Mouse (Mus musculus) intestine, embryonic 16.5 days (tissue): ENCODE results near the gene Cnr1. TPM values are rescaled to one million over a fixed set of nuclear protein-coding genes. Genes with fewer than 3 reads are reported as not detected.
A peak's percentile ranks its signal among the peaks of the same experiment; 100 is the strongest.

Source experiments
- ATAC-seq: fragments of 200-750 bp; cut with Nextera tagmentation; 2 replicates; pipeline ENCODE4 v1.8.0; 2017; ENCODE audit warnings: moderate TSS enrichment, moderate library complexity
- H3K27ac ChIP-seq: fragments of 300-500 bp; sonication (generic); 2 replicates; pipeline ENCODE4 v1.5.1; 2014; ENCODE audit warnings: mild to moderate bottlenecking, low read length
- H3K27me3 ChIP-seq: fragments of 300-500 bp; sonication (generic); replicated peaks from 2 replicates; pipeline ENCODE4 v1.6.1; 2014; ENCODE audit warnings: low read length, control low read depth, mixed read lengths; ENCODE audit not compliant: control insufficient read depth, insufficient read depth
- H3K36me3 ChIP-seq: fragments of 300-500 bp; sonication (generic); 2 replicates; pipeline ENCODE4 v1.6.1; 2014; ENCODE audit warnings: low read length, control low read depth; ENCODE audit not compliant: control insufficient read depth, insufficient read depth
- H3K4me1 ChIP-seq: fragments of 300-500 bp; sonication (generic); 2 replicates; pipeline ENCODE4 v1.6.1; 2014; ENCODE audit warnings: low read length, control low read depth, mixed read lengths; ENCODE audit not compliant: control insufficient read depth, insufficient read depth
- H3K4me2 ChIP-seq: fragments of 300-500 bp; sonication (generic); 2 replicates; pipeline ENCODE4 v1.6.1; 2014; ENCODE audit warnings: low read depth, low read length, control low read depth
- H3K4me3 ChIP-seq: fragments of 300-500 bp; sonication (generic); 2 replicates; pipeline ENCODE4 v1.5.1; 2014; ENCODE audit warnings: mild to moderate bottlenecking, low read length
- H3K9ac ChIP-seq: fragments of 300-500 bp; sonication (generic); 2 replicates; pipeline ENCODE4 v1.6.1; 2014; ENCODE audit warnings: low read depth, low read length
- H3K9me3 ChIP-seq: fragments of 300-500 bp; sonication (generic); 2 replicates; pipeline ENCODE4 v1.6.1; 2016; ENCODE audit warnings: low read length, control low read depth; ENCODE audit not compliant: control insufficient read depth
- WGBS: fragments of 180-500 bp; shearing (Covaris S2); extraction: QIAGEN DNeasy Blood & Tissue Kit; methylation state at CpG from one replicate; pipeline ENCODE4 v1.1.7; 2014; 5-methylcytosine and 5-hydroxymethylcytosine counted together
- polyA plus RNA-seq: library from polyadenylated mRNA; unstranded; fragments of >200 nt; fragmentation: Nextera tagmentation; extraction: Ambion mirVana; gene quantifications from 2 replicates; pipeline ENCODE4 v1.2.1, GENCODE M21; 2015

Gene Cnr1
- polyA plus RNA-seq, 1 experiment from 2014 or later = 3.6 TPM

GRCm38 (mm10) chr4:33903812-33904340 is 20.5 kb upstream of the Cnr1 start:
- ATAC-seq = no peak
- H3K4me3 ChIP-seq = no peak overlapping the region
- no peaks in the 10 kb centered on the region for H3K4me1 ChIP-seq
- 80% methylated on average over 1 of the region's 1 CpGs for WGBS
- no peaks in the 10 kb centered on the region for H3K27me3 ChIP-seq
- no peak overlapping the region for H3K27ac ChIP-seq
- H3K9ac ChIP-seq = no peak overlapping the region
- H3K4me2 ChIP-seq = no peak overlapping the region
- H3K9me3 ChIP-seq = no peaks in the 10 kb centered on the region
- H3K36me3 ChIP-seq = no peaks in the 10 kb centered on the region

- Histone ChIP-seq H3K36me3 (no peaks in the 10 kb centered on the region), H3K9ac (no peak overlapping the region), H3K27ac (no peak overlapping the region), H3K4me1 (no peaks in the 10 kb centered on the region), H3K4me2 (no peak overlapping the region), H3K9me3 (no peaks in the 10 kb centered on the region), H3K27me3 (no peaks in the 10 kb centered on the region), H3K4me3 (no peak overlapping the region)
- 66% methylated on average over 4 of the region's 4 CpGs for WGBS
- ATAC-seq = no peak
Measured at GRCm38 (mm10) chr4:33904826-33905225, 19.6 kb upstream of the Cnr1 start.

GRCm38 (mm10) chr4:33908786-33909185 is 15.6 kb upstream of the Cnr1 start:
- no peak overlapping the region for H3K27ac ChIP-seq

DNA sequence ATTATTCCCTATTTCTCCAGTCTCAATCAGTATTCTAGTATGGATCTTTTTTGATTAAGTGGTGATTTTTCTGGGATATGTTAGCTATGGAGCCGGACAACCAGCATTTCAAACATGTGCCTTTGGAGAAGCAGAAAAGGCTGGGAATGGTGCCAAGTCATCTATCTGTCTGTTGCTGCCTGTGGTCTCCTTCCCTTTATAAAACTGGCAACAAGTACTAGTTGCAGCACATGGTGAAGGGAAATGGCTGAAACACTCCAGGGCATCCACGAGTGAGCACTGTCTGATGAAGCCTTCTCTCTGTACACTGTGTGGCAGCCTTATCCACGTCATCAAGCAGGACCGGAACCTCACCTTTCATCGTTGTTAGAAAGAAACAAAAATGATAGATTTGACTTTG is 8.7 kb upstream of the Cnr1 start:
- Histone ChIP-seq H3K4me1 (no peaks in the 10 kb centered on the region), H3K27ac (no peak overlapping the region), H3K9me3 (no peaks in the 10 kb centered on the region), H3K36me3 (no peaks in the 10 kb centered on the region), H3K4me3 (no peak overlapping the region), H3K27me3 (no peaks in the 10 kb centered on the region), H3K4me2 (no peak overlapping the region), H3K9ac (no peak overlapping the region)
- ATAC-seq = no peak
- 61% methylated on average over 5 of the region's 5 CpGs for WGBS

More at GRCm38 (mm10) chr4:33908786-33909185, 15.6 kb upstream of the Cnr1 start:
- H3K4me3 ChIP-seq = no peak overlapping the region
- WGBS = 48% methylated on average over 3 of the region's 3 CpGs
- H3K36me3 ChIP-seq = no peaks in the 10 kb centered on the region
- no peak overlapping the region for H3K9ac ChIP-seq
- no peaks in the 10 kb centered on the region for H3K9me3 ChIP-seq
- no peaks in the 10 kb centered on the region for H3K27me3 ChIP-seq
- H3K4me1 ChIP-seq = no peaks in the 10 kb centered on the region
- H3K4me2 ChIP-seq = no peak overlapping the region
- ATAC-seq = no peak

- WGBS = 43% methylated on average over 5 of the region's 5 CpGs
- Histone ChIP-seq H3K4me2 (no peak overlapping the region), H3K27me3 (peaks cover 18% of the 10 kb centered on the region; the same call in 1 of the 2 replicates), H3K4me1 (peaks cover 9% of the 10 kb centered on the region; the same call in 1 of the 2 replicates), H3K4me3 (no peak overlapping the region), H3K27ac (no peak overlapping the region), H3K9me3 (no peaks in the 10 kb centered on the region), H3K9ac (no peak overlapping the region), H3K36me3 (no peaks in the 10 kb centered on the region)
- no peak for ATAC-seq
Measured at GRCm38 (mm10) chr4:33920807-33921206, 3.6 kb upstream of the Cnr1 start.

DNA sequence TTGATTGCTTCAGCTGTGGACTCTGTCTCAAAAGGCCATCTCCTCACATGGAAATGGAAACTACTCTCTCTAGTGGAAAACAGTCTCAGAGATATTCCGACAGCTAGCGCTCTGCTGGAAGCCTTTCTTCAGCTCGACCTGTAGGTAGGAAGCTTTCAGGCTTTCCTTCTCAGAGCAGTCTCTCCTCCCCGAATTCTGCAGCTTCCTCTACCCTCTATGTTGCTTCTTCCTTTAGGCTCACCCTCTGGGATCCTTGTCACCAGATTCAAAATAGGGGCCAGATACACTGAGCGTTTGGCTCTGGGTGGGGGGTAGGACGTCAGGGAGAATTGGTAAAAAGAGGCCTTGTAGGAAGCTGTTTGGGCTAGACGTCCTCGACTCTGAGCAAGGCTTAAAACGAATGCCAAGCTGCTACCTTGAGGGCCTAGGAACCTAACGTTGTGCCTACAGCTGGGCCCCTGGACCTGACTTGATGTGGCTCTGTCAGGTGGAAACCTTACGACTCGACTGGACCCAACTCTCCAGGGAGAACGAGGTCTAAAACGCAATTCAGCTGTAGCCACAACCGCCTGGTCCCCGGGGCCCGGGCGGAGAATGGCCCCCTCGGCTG is 1.1 kb upstream of the Cnr1 start:
- peaks cover 9% of the 10 kb centered on the region; the same call in 1 of the 2 replicates for H3K4me1 ChIP-seq
- WGBS = 12% methylated on average over 19 of the region's 19 CpGs
- 0 out of 2 replicates have a peak, but pooled peaks have one; percentile 1 for ATAC-seq
- peak overlapping the region; percentile 67 for H3K4me3 ChIP-seq
- H3K9me3 ChIP-seq = no peaks in the 10 kb centered on the region
- peak overlapping the region; percentile 96 for H3K4me2 ChIP-seq
- H3K36me3 ChIP-seq = no peaks in the 10 kb centered on the region
- peak overlapping the region; percentile 72; the same call in 1 of the 2 replicates for H3K9ac ChIP-seq
- H3K27me3 ChIP-seq = peaks cover 18% of the 10 kb centered on the region; the same call in 1 of the 2 replicates
- H3K27ac ChIP-seq = no peak overlapping the region

GRCm38 (mm10) chr4:33923761-33924233 is 596 bp upstream of the Cnr1 start:
- H3K27me3 ChIP-seq = peaks cover 18% of the 10 kb centered on the region; the same call in 1 of the 2 replicates
- peak overlapping the region; percentile 72 for H3K9ac ChIP-seq
- H3K9me3 ChIP-seq = no peaks in the 10 kb centered on the region
- peaks cover 9% of the 10 kb centered on the region; the same call in 1 of the 2 replicates for H3K4me1 ChIP-seq
- H3K4me3 ChIP-seq = peak overlapping the region; percentile 67
- peak overlapping the region; percentile 96 for H3K4me2 ChIP-seq
- WGBS = 1% methylated on average over 49 of the region's 55 CpGs
- ATAC-seq = no peak
- H3K27ac ChIP-seq = peak overlapping the region; percentile 83
- H3K36me3 ChIP-seq = no peaks in the 10 kb centered on the region

- H3K4me3 ChIP-seq = peak overlapping the region; percentile 67
- H3K36me3 ChIP-seq = no peaks in the 10 kb centered on the region
- peaks cover 18% of the 10 kb centered on the region; the same call in 1 of the 2 replicates for H3K27me3 ChIP-seq
- under 1% methylated on average over 17 of the region's 24 CpGs for WGBS
- no peaks in the 10 kb centered on the region for H3K9me3 ChIP-seq
- peaks cover 9% of the 10 kb centered on the region; the same call in 1 of the 2 replicates for H3K4me1 ChIP-seq
- H3K4me2 ChIP-seq = peak overlapping the region; percentile 96
- H3K27ac ChIP-seq = peak overlapping the region; percentile 83
- peak overlapping the region; percentile 72 for H3K9ac ChIP-seq
- no peak; the same call in 1 of the 2 replicates for ATAC-seq
Measured at GRCm38 (mm10) chr4:33924889-33925245, 474 bp downstream of the Cnr1 start.

GRCm38 (mm10) chr4:33925489-33925888 is 1.1 kb downstream of the Cnr1 start:
- Histone ChIP-seq H3K27ac (no peak overlapping the region), H3K4me3 (peak overlapping the region; percentile 67), H3K36me3 (no peaks in the 10 kb centered on the region), H3K4me2 (peak overlapping the region; percentile 96), H3K9me3 (no peaks in the 10 kb centered on the region), H3K4me1 (peaks cover 9% of the 10 kb centered on the region; the same call in 1 of the 2 replicates), H3K27me3 (peaks cover 18% of the 10 kb centered on the region; the same call in 1 of the 2 replicates), H3K9ac (no peak overlapping the region)
- WGBS = 48% methylated on average over 4 of the region's 4 CpGs
- no peak for ATAC-seq
